Mouse (Mus musculus) ovary, adult 2 months (tissue): Measurements from ENCODE around the gene 2300009A05Rik. TPM values are rescaled to one million over a fixed set of nuclear protein-coding genes. Genes with fewer than 3 reads are reported as not detected.

Source experiments
- polyA plus RNA-seq: library from polyadenylated mRNA; depleted of rRNA; stranded (reverse); fragments of >200 nt; gene quantifications from 2 replicates; pipeline ENCODE4 v1.2.3, GENCODE M21; 2012; rRNA removed

2300009A05Rik gene
- 169 and 197 TPM in 2 replicates for polyA plus RNA-seq

DNA sequence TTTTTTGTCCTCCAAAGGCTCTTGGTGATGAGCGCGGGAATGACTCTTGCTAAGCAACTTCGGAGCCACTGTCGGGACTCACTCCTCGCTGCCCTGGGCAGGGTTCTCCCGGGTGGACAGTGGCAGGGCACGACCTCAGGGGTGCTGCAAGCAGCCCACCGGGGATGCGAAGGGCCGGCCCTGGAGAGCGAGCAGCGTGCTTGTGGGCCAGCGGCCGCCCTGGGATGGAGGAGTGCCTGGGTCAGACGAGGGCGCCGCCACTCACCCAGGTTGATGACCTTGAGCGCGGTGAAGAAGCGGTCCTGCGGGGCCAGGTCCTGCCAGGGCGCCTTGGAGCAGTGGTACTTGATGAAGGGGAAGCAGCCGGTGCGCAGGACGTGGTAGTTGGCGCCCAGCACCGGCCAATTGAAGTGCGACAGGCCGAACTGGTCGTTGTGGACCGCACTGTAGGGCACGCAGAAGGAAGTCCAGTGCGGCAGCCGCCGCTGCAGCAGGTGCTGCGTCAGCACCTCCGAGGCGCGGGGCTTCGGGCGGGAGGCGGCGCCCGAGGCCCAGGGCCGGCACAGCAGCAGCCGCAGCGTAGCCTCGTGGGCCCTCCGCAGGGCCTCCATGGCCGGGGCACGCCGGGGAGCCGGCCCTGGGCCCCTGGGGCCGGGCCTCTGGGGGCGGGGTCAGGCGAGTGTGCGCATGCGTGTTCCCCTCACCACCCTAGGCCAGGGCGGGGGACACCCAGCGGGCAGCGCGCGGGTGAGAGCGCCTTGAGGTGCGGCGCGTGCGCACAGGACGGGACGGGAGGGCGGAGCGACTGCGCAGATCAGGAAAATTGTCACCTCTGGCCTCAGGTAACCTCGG, at the start of gene 2300009A05Rik:
2300009A05Rik (minus strand) TSS at position 636 of the 852 bp plus-strand sequence.

DNA sequence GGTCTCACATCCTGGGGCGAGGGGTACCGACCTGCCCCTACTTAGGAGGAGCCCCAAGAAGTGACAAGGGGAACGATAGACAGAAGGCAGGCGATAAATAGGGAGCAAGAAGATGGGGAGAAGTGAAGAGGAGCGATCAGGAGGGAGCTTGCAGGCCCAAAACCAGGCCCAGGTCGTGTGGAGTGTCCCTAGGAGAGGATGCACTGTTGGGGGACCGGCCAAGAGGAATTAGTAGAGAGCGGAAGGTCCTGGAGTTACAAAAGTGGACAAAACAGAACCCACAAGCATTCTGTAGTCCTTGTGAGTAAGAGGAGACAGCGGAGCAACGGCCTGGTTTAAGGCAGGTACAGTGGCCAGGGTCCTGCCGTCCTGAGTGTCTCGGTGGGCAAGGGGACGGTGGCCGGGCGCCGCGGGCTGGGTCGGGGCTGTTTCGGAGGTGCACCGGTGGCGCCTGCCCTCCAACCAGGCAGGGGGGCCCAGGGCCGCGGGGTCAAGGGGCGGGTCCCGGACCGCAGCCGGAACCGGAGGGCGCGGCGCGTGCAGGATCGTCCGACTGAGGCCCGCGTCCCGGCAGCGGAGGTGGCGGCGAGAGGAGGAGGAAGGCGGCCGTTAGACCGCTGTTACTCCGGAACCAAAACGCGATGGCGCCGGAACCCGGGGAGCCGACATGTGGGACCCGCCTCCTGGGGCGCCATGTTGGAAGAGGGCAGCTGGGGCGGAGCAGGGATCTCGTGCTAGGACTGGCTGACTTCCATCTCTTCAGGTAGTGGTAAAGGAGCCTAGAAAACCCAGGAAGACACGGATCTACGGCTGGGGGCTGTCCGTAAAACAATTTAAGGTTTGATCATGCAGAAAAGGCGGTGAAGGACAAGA, 21.5 kb downstream of the 2300009A05Rik start, which contains the start of gene Map2k5:
Map2k5 (minus strand) TSS at position 633 of the 873 bp plus-strand sequence.

Other genes starting within 250 kb of the 2300009A05Rik start
- 68.7 and 73.5 TPM in 2 replicates for gene Map2k5, start 21.3 kb downstream of the 2300009A05Rik start, polyA plus RNA-seq
- gene Iqch, start 203.2 kb upstream of the 2300009A05Rik start, polyA plus RNA-seq, result 0.12 and 0.20 TPM in 2 replicates
- gene Aagab, start 203.4 kb upstream of the 2300009A05Rik start, polyA plus RNA-seq, result 25.4 and 25.6 TPM in 2 replicates